Mouse (Mus musculus): ENCODE data around the gene Itga9. TPM values are rescaled to one million over a fixed set of nuclear protein-coding genes. Genes with fewer than 3 reads are reported as not detected.

The Itga9 gene
- polyA plus RNA-seq, 1 experiment from 2014 or later = 31.9 TPM

DNA sequence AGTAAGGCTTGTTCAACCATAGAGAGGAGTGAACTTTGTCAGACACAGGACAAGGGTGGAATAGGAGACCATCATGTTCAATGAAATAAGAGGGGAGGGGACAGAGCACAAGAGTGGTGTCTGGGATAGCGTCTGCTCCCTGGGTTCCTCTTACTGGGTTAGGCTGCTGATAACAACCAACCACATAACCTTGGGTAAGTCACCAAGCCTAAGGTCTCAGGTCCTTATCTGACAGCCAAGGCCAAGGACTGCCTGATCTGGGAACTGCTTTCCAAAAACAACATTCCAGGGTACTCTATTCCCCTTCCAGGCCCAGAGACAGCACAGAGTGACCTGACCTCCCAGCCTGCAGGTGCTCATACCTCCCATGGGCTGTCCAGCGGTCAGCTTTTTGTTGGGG lies 260.5 kb downstream of the Itga9 start:
- H3K4me2 ChIP-seq (replicated peaks; ENCODE audit: low read depth, low read length) = no peak overlapping the region
- H3K4me1 ChIP-seq (ENCODE audit: control insufficient read depth, insufficient read depth, low read length) = peaks cover 12% of the 10 kb centered on the region
- H3K27ac ChIP-seq (ENCODE audit: low read depth, low read length) = no peak overlapping the region
- ATAC-seq (ENCODE audit: low FRiP score, low TSS enrichment) = no peak
- H3K27me3 ChIP-seq (ENCODE audit: control insufficient read depth, insufficient read depth, low read length) = no peaks in the 10 kb centered on the region
- 86% methylated on average over 2 of the region's 2 CpGs for WGBS
- H3K9ac ChIP-seq (ENCODE audit: low read depth, low read length) = no peak overlapping the region
- H3K36me3 ChIP-seq (ENCODE audit: control insufficient read depth, insufficient read depth, low read length) = 0 out of 2 replicates have a peak, but pooled peaks cover 2% of the 10 kb centered on the region
- no peak overlapping the region for H3K4me3 ChIP-seq (ENCODE audit: low read length)
- no peaks in the 10 kb centered on the region for H3K9me3 ChIP-seq (ENCODE audit: control insufficient read depth, low read length)

DNA sequence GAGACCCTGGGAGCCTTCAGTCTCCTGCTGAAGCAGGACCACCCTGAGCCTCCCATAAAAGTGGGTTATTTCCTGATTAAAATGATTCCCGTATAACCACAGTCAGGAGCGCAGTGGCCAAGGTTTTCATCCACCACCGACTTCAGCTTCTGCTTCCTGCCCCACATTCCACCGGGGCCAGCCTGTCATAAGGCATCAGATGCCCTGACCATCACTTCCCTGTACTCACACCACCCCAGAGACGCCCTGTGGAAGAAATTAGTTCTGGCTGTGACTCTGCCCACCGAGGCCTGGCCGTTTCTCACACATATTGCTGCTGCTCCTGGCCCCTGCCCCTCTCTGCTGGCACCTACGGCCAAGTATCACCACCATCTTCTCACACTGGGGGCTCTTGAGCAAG lies 261.4 kb downstream of the Itga9 start:
- Histone ChIP-seq H3K4me3 (ENCODE audit: low read length) (no peak overlapping the region), H3K4me1 (ENCODE audit: control insufficient read depth, insufficient read depth, low read length) (peaks cover 3% of the 10 kb centered on the region), H3K9me3 (ENCODE audit: control insufficient read depth, low read length) (no peaks in the 10 kb centered on the region), H3K27me3 (ENCODE audit: control insufficient read depth, insufficient read depth, low read length) (no peaks in the 10 kb centered on the region), H3K27ac (ENCODE audit: low read depth, low read length) (no peak overlapping the region), H3K9ac (ENCODE audit: low read depth, low read length) (no peak overlapping the region), H3K36me3 (ENCODE audit: control insufficient read depth, insufficient read depth, low read length) (0 out of 2 replicates have a peak, but pooled peaks cover 2% of the 10 kb centered on the region), H3K4me2 (replicated peaks; ENCODE audit: low read depth, low read length) (no peak overlapping the region)
- ATAC-seq (ENCODE audit: low FRiP score, low TSS enrichment) = no peak
- 84% methylated on average over 8 of the region's 8 CpGs for WGBS

DNA sequence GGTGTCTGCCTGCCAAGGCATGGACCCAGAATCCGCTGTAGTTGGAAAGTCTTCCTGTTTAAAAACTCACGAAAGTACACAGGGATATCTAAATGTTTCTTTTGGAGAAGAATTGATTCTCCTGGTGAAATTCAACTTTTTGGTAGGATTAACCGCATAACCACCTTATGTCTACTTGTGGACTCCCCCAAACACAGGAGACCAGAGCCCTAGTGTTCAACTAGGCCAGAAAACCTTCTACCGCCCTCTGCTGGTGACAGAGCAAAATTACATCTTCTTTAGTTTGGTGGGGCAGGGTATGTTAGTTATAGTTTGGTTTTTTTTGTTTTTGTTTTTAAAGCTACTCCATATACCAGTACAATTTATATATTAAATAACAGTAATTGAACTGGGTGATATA lies 264.6 kb downstream of the Itga9 start:
- Histone ChIP-seq H3K4me1 (ENCODE audit: control insufficient read depth, insufficient read depth, low read length) (peaks cover 13% of the 10 kb centered on the region; the same call in 1 of the 2 replicates), H3K9ac (ENCODE audit: low read depth, low read length) (no peak overlapping the region), H3K36me3 (ENCODE audit: control insufficient read depth, insufficient read depth, low read length) (0 out of 2 replicates have a peak, but pooled peaks cover 2% of the 10 kb centered on the region), H3K9me3 (ENCODE audit: control insufficient read depth, low read length) (no peaks in the 10 kb centered on the region), H3K4me3 (ENCODE audit: low read length) (no peak overlapping the region), H3K27me3 (ENCODE audit: control insufficient read depth, insufficient read depth, low read length) (no peaks in the 10 kb centered on the region), H3K27ac (ENCODE audit: low read depth, low read length) (no peak overlapping the region), H3K4me2 (replicated peaks; ENCODE audit: low read depth, low read length) (no peak overlapping the region)
- no peak for ATAC-seq (ENCODE audit: low FRiP score, low TSS enrichment)
- 58% methylated on average over 4 of the region's 4 CpGs for WGBS

DNA sequence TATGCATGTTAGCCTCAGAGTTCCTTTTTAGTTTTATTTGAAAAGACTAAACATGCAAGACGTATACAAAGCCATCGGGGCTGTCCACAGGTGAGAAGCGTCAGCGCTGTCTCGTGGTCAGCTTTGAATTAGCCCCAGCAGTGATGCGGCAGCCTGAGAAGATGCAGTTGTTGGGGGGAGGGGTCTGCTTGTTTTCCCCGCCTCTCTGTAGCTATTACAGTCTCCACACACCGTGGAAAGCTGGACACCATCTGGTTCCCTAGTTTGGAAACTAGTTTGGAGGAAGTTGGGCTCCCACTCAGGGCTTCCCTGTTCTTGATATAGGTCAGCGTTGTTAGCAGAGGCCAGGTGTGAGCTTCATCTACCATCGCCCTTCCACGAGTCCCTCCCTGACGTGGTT lies 266.5 kb downstream of the Itga9 start:
- Histone ChIP-seq H3K27me3 (ENCODE audit: control insufficient read depth, insufficient read depth, low read length) (no peaks in the 10 kb centered on the region), H3K4me2 (replicated peaks; ENCODE audit: low read depth, low read length) (no peak overlapping the region), H3K36me3 (ENCODE audit: control insufficient read depth, insufficient read depth, low read length) (peaks cover 13% of the 10 kb centered on the region; the same call in 1 of the 2 replicates), H3K4me3 (ENCODE audit: low read length) (no peak overlapping the region), H3K9me3 (ENCODE audit: control insufficient read depth, low read length) (no peaks in the 10 kb centered on the region), H3K4me1 (ENCODE audit: control insufficient read depth, insufficient read depth, low read length) (peaks cover 21% of the 10 kb centered on the region), H3K9ac (ENCODE audit: low read depth, low read length) (no peak overlapping the region), H3K27ac (ENCODE audit: low read depth, low read length) (no peak overlapping the region)
- 68% methylated on average over 12 of the region's 12 CpGs for WGBS
- ATAC-seq (ENCODE audit: low FRiP score, low TSS enrichment) = no peak

DNA sequence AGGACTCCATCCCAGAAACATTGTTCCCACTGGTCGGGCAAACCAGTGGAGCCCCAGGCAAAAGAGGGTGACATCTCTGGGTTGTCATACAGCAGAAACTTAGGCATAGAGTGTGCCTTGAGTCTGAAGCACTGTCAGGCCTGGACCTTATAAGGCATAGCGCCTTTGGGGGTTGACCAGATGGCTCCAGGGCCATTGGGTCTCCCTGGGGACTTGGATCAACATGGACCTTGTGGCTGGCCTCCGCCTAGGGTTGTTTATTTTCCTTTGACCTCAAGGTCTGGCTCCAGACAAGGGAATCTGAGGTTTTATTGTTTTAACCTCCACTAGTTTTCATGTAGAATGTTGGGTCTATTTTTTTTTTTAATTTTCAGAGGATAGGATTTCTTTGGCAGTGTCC lies 267.1 kb downstream of the Itga9 start:
- Histone ChIP-seq H3K4me3 (ENCODE audit: low read length) (no peak overlapping the region), H3K36me3 (ENCODE audit: control insufficient read depth, insufficient read depth, low read length) (peaks cover 14% of the 10 kb centered on the region; the same call in 1 of the 2 replicates), H3K27me3 (ENCODE audit: control insufficient read depth, insufficient read depth, low read length) (no peaks in the 10 kb centered on the region), H3K9ac (ENCODE audit: low read depth, low read length) (no peak overlapping the region), H3K4me2 (replicated peaks; ENCODE audit: low read depth, low read length) (no peak overlapping the region), H3K27ac (ENCODE audit: low read depth, low read length) (no peak overlapping the region; the same call in 1 of the 2 replicates), H3K9me3 (ENCODE audit: control insufficient read depth, low read length) (no peaks in the 10 kb centered on the region), H3K4me1 (ENCODE audit: control insufficient read depth, insufficient read depth, low read length) (peaks cover 21% of the 10 kb centered on the region)
- peak; percentile 37; the same call in 1 of the 2 replicates for ATAC-seq (ENCODE audit: low FRiP score, low TSS enrichment)
- WGBS = 49% methylated on average over 3 of the region's 3 CpGs

DNA sequence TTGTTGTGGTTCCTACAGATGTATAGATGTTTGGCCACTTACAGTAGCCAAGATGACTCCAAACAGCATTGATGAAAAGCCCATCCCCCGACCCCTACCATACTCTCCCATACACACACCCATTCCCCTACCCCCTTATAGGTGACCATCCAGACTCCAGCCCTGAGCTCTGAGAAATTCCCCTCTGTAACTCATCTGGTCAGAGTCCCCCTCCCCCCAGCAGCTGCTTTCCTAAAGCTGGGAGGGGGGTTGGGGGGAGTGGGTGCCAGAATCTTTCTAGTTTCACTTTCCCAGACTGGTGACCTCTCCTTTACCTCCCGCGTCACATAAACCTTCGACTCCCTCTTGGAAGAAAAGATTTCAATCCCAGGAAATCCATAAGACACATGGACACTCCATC lies 269.2 kb downstream of the Itga9 start:
- Histone ChIP-seq H3K4me3 (ENCODE audit: low read length) (no peak overlapping the region), H3K27ac (ENCODE audit: low read depth, low read length) (0 out of 2 replicates have a peak overlapping the region, but pooled peaks have one; percentile 24), H3K27me3 (ENCODE audit: control insufficient read depth, insufficient read depth, low read length) (no peaks in the 10 kb centered on the region), H3K4me2 (replicated peaks; ENCODE audit: low read depth, low read length) (no peak overlapping the region), H3K9me3 (ENCODE audit: control insufficient read depth, low read length) (no peaks in the 10 kb centered on the region), H3K36me3 (ENCODE audit: control insufficient read depth, insufficient read depth, low read length) (peaks cover 14% of the 10 kb centered on the region; the same call in 1 of the 2 replicates), H3K4me1 (ENCODE audit: control insufficient read depth, insufficient read depth, low read length) (peaks cover 21% of the 10 kb centered on the region), H3K9ac (ENCODE audit: low read depth, low read length) (no peak overlapping the region)
- peak; percentile 30; the same call in 1 of the 2 replicates for ATAC-seq (ENCODE audit: low FRiP score, low TSS enrichment)
- whole genome bisulfite sequencing = 31% methylated on average over 4 of the region's 4 CpGs

DNA sequence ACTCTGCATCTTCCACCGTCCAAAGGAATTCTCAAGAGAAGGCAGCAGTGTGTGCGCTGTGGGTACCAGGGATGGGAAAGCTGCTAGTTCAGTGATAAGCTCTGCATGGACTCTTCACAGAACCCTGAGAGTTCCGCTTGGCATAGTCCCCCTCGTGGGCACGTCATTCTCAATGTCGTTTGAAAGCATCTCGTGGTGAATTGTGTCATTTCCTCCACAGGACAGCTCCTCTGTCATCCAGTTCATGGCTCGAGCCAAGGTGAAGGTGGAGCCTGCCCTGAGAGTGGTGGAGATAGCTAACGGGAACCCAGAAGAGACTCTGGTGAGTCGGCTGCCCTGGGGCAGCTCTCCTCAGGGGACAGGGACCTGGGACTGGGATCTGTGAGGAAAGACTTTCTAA lies 270.4 kb downstream of the Itga9 start:
- H3K4me3 ChIP-seq (ENCODE audit: low read length) = no peak overlapping the region
- H3K9me3 ChIP-seq (ENCODE audit: control insufficient read depth, low read length) = no peaks in the 10 kb centered on the region
- peaks cover 21% of the 10 kb centered on the region for H3K4me1 ChIP-seq (ENCODE audit: control insufficient read depth, insufficient read depth, low read length)
- no peak overlapping the region for H3K4me2 ChIP-seq (replicated peaks; ENCODE audit: low read depth, low read length)
- no peak overlapping the region for H3K9ac ChIP-seq (ENCODE audit: low read depth, low read length)
- WGBS = 85% methylated on average over 10 of the region's 10 CpGs
- H3K36me3 ChIP-seq (ENCODE audit: control insufficient read depth, insufficient read depth, low read length) = peaks cover 12% of the 10 kb centered on the region; the same call in 1 of the 2 replicates
- no peak overlapping the region for H3K27ac ChIP-seq (ENCODE audit: low read depth, low read length)
- ATAC-seq (ENCODE audit: low FRiP score, low TSS enrichment) = no peak
- H3K27me3 ChIP-seq (ENCODE audit: control insufficient read depth, insufficient read depth, low read length) = no peaks in the 10 kb centered on the region

DNA sequence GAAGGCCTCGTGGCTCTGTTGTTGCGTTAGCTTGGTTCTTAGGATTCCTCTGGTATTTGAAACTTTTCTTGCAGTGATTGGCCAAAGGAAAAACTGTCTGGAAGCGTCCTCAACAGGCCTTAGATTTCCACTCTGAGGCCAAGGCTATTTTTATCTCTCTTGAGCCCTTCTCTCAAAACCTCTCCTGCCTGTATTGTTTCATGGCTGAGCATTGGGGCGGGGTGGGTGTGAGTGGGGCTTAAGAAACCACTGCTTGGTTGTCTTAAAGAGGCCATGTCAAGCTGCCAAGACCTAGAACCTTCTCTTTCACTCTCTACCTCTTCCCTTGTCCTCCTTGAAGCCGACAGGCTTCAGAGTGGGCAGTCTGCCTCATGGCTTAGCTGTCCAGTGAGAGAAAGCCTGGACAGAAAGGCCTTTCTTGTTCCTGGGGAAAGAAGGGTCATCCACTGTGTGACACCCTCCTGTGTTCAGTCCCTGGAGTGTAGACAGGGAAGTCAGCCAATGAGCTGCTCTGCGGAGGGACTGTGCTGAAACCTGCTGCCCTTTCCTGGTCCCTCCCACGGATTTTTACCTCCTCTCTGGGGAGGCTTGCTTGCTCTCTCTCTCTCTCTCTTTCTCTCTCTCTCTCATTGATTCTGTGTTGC lies 271.0 kb downstream of the Itga9 start:
- no peak overlapping the region for H3K9ac ChIP-seq (ENCODE audit: low read depth, low read length)
- H3K4me3 ChIP-seq (ENCODE audit: low read length) = no peak overlapping the region
- H3K4me2 ChIP-seq (replicated peaks; ENCODE audit: low read depth, low read length) = no peak overlapping the region
- peaks cover 21% of the 10 kb centered on the region for H3K4me1 ChIP-seq (ENCODE audit: control insufficient read depth, insufficient read depth, low read length)
- WGBS = 73% methylated on average over 7 of the region's 7 CpGs
- H3K27me3 ChIP-seq (ENCODE audit: control insufficient read depth, insufficient read depth, low read length) = no peaks in the 10 kb centered on the region
- peaks cover 12% of the 10 kb centered on the region; the same call in 1 of the 2 replicates for H3K36me3 ChIP-seq (ENCODE audit: control insufficient read depth, insufficient read depth, low read length)
- no peak for ATAC-seq (ENCODE audit: low FRiP score, low TSS enrichment)
- no peaks in the 10 kb centered on the region for H3K9me3 ChIP-seq (ENCODE audit: control insufficient read depth, low read length)
- no peak overlapping the region for H3K27ac ChIP-seq (ENCODE audit: low read depth, low read length)

DNA sequence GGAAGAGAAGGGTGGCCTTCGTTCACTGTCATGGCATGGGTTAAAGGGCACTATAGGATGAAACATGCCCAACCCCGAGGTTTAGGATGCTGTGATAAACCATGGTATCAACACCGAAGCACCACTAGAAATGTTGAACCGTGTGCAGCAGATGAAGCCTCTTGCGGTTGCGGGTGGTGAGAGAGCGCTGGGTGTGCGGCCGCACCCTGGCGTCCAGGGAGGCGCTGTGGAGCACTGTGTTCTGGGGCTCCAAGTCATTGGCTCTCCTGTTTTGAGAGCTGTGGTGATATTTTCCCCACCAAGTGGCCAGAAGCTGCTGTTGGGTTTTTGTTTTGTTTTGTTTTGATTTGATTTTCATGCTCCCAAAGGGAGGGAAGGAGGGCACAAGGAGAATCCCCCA lies 272.1 kb downstream of the Itga9 start:
- WGBS = 86% methylated on average over 11 of the region's 11 CpGs
- Histone ChIP-seq H3K9ac (ENCODE audit: low read depth, low read length) (no peak overlapping the region), H3K27me3 (ENCODE audit: control insufficient read depth, insufficient read depth, low read length) (no peaks in the 10 kb centered on the region), H3K4me3 (ENCODE audit: low read length) (no peak overlapping the region), H3K36me3 (ENCODE audit: control insufficient read depth, insufficient read depth, low read length) (peaks cover 18% of the 10 kb centered on the region), H3K9me3 (ENCODE audit: control insufficient read depth, low read length) (no peaks in the 10 kb centered on the region), H3K4me2 (replicated peaks; ENCODE audit: low read depth, low read length) (no peak overlapping the region), H3K4me1 (ENCODE audit: control insufficient read depth, insufficient read depth, low read length) (peaks cover 21% of the 10 kb centered on the region), H3K27ac (ENCODE audit: low read depth, low read length) (no peak overlapping the region)
- no peak for ATAC-seq (ENCODE audit: low FRiP score, low TSS enrichment)

All from kidney, embryonic 14.5 days (tissue).